Mouse (Mus musculus) stomach, postnatal 0 days (tissue): ENCODE measurements at regions not wholly inside any gene's neighbourhood (a gene's known extent, or its start where the extent isn't known, plus 50 kb on each side); places are given as distances from the start of the nearest gene placed in this dataset.
"Not testable (repeated sequence)": the region's sequence is repeated elsewhere in the genome, so short reads cannot be mapped to it uniquely, and the experiment has no call there.

Experiments used
- CTCF ChIP-seq: IDR thresholded peaks from 2 replicates; pipeline ENCODE4 v1.5.1; 2016; ENCODE audit warnings: antibody characterized with exemption, low read depth, mild to moderate bottlenecking, moderate library complexity
- EP300 ChIP-seq: optimal IDR thresholded peaks from 2 replicates; pipeline ENCODE3; 2016; ENCODE audit warnings: antibody characterized with exemption

- TF ChIP-seq EP300, CTCF: not testable (repeated sequence)
These were observed 164.8 kb upstream of the 1700012A03Rik start for GRCm38 (mm10) chr6:31885196-31885595.
